Mouse (Mus musculus): ENCODE results near the gene Lrrfip2.

- TF ChIP-seq CHD2 (IDR thresholded peaks at IDR 0.05; ENCODE audit: low read depth, low read length) = no peak
- no peak for TF ChIP-seq HCFC1 (IDR thresholded peaks at IDR 0.05; ENCODE audit: borderline replicate concordance, insufficient read depth, low read length)
- TF ChIP-seq ZNF384 (IDR thresholded peaks at IDR 0.05; ENCODE audit: low read depth, low read length) = no peak
- TF ChIP-seq MAFK (IDR thresholded peaks at IDR 0.05; ENCODE audit: insufficient read depth, low read depth, low read length) = no peak
- TF ChIP-seq ZC3H11A (IDR thresholded peaks at IDR 0.05; ENCODE audit: borderline replicate concordance, low read depth, low read length) = no peak
These were observed 94.0 kb downstream of the Lrrfip2 start for GRCm38 (mm10) chr9:111211122-111212041.
